Mouse (Mus musculus): ENCODE data around the gene Aox2. TPM values are rescaled to one million over a fixed set of nuclear protein-coding genes. Genes with fewer than 3 reads are reported as not detected.

Gene Aox2
- total RNA-seq, 1 experiment: 0.04 TPM

- Histone ChIP-seq H3K9me3 (ENCODE audit: control insufficient read depth, insufficient read depth, low read depth, low read length) (no peaks in the 10 kb centered on the region), H3K9ac (ENCODE audit: insufficient read depth, low read depth, low read length, poor library complexity, severe bottlenecking) (no peak overlapping the region), H3K4me1 (ENCODE audit: control insufficient read depth in 2 of 2, insufficient read depth in 2 of 2, low read length in 2 of 2, poor library complexity in 1 of 2) (peaks cover 0 to 5% of the 10 kb centered on the region in 2 experiments; a peak in 1 of 4 replicates), H3K4me3 (ENCODE audit: insufficient read depth in 1 of 2, low read depth in 1 of 2, low read length in 2 of 2, poor library complexity in 1 of 2, severe bottlenecking in 1 of 2) (no peak overlapping the region), H3K36me3 (ENCODE audit: control insufficient read depth, insufficient read depth, low read length, poor library complexity, severe bottlenecking) (no peaks in the 10 kb centered on the region), H3K27ac (ENCODE audit: insufficient read depth, low read depth, low read length, poor library complexity, severe bottlenecking) (no peak overlapping the region)
- TF ChIP-seq ZC3H11A (IDR thresholded peaks at IDR 0.05; ENCODE audit: borderline replicate concordance, low read depth, low read length) (no peak), HCFC1 (IDR thresholded peaks at IDR 0.05; ENCODE audit: borderline replicate concordance, insufficient read depth, low read length) (no peak), CHD2 (IDR thresholded peaks at IDR 0.05; ENCODE audit: low read depth, low read length) (no peak), MAFK (IDR thresholded peaks at IDR 0.05; ENCODE audit: insufficient read depth, low read depth, low read length) (no peak), ZNF384 (IDR thresholded peaks at IDR 0.05; ENCODE audit: low read depth, low read length) (no peak)
- in situ Hi-C loops (cut with MboI; ENCODE audit: low sequenced_read_pairs in 2 of 2, unreplicated experiment in 2 of 2): no loop called here
- no peak for DNase-seq (ENCODE audit: low read depth, low spot score)
These were observed 30.5 kb downstream of the Aox2 start for GRCm38 (mm10) chr1:58308594-58308993.

- Histone ChIP-seq H3K9me3 (ENCODE audit: control insufficient read depth, insufficient read depth, low read depth, low read length) (no peaks in the 10 kb centered on the region), H3K9ac (ENCODE audit: insufficient read depth, low read depth, low read length, poor library complexity, severe bottlenecking) (no peak overlapping the region), H3K36me3 (ENCODE audit: control insufficient read depth, insufficient read depth, low read length, poor library complexity, severe bottlenecking) (no peaks in the 10 kb centered on the region), H3K27ac (ENCODE audit: insufficient read depth, low read depth, low read length, poor library complexity, severe bottlenecking) (no peak overlapping the region), H3K4me3 (ENCODE audit: insufficient read depth in 1 of 2, low read depth in 1 of 2, low read length in 2 of 2, poor library complexity in 1 of 2, severe bottlenecking in 1 of 2) (no peak overlapping the region), H3K4me1 (ENCODE audit: control insufficient read depth in 2 of 2, insufficient read depth in 2 of 2, low read length in 2 of 2, poor library complexity in 1 of 2) (no peaks in the 10 kb centered on the region)
- DNase-seq (ENCODE audit: low read depth, low spot score): no peak
- in situ Hi-C loops (cut with MboI; ENCODE audit: low sequenced_read_pairs in 2 of 2, unreplicated experiment in 2 of 2): no loop called here
- TF ChIP-seq ZC3H11A (IDR thresholded peaks at IDR 0.05; ENCODE audit: borderline replicate concordance, low read depth, low read length): no peak
These were observed 31.7 kb downstream of the Aox2 start for GRCm38 (mm10) chr1:58309853-58310252.

DNA sequence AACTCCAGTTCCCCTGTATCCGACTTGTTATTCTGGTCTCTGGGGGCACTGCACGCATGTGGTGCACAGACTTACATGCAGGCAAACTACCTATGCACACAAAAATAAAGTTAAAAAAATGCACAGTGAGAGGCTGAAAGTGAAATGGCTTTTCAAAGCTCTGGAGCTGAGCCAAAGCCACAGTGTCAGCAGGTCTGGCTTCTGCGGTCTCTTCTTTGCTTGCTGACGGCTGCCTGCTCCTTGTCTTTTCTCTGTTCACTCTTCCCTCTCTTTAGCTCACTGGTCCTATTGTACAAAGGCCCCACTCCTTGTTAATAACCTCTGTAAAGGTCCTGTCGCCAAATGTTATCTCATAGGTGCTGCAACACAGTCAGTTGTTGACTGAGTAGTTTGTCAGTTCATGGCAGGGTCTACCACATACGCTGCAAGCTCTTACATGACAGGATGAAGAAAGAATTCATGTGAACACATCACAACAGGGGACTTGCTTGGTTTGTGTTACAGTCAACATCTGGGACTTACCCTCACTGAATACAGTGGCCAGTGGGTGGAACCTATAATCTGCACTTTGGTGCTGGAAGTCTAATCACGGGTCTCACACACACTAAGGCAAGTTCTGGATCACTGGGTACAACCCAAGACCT, 33.2 kb downstream of the Aox2 start:
- Histone ChIP-seq H3K9ac (ENCODE audit: insufficient read depth, low read depth, low read length, poor library complexity, severe bottlenecking) (no peak overlapping the region), H3K36me3 (ENCODE audit: control insufficient read depth, insufficient read depth, low read length, poor library complexity, severe bottlenecking) (no peaks in the 10 kb centered on the region), H3K27ac (ENCODE audit: insufficient read depth, low read depth, low read length, poor library complexity, severe bottlenecking) (no peak overlapping the region), H3K4me3 (ENCODE audit: insufficient read depth in 1 of 2, low read depth in 1 of 2, low read length in 2 of 2, poor library complexity in 1 of 2, severe bottlenecking in 1 of 2) (no peak overlapping the region), H3K9me3 (ENCODE audit: control insufficient read depth, insufficient read depth, low read depth, low read length) (no peaks in the 10 kb centered on the region), H3K4me1 (ENCODE audit: control insufficient read depth in 2 of 2, insufficient read depth in 2 of 2, low read length in 2 of 2, poor library complexity in 1 of 2) (no peaks in the 10 kb centered on the region)
- no peak for DNase-seq (ENCODE audit: low read depth, low spot score)
- in situ Hi-C loops (cut with MboI; ENCODE audit: low sequenced_read_pairs in 2 of 2, unreplicated experiment in 2 of 2): no loop called here
- no peak for TF ChIP-seq MAFK (IDR thresholded peaks at IDR 0.05; ENCODE audit: insufficient read depth, low read depth, low read length)
- no peak for TF ChIP-seq ZC3H11A (IDR thresholded peaks at IDR 0.05; ENCODE audit: borderline replicate concordance, low read depth, low read length)
- TF ChIP-seq HCFC1 (IDR thresholded peaks at IDR 0.05; ENCODE audit: borderline replicate concordance, insufficient read depth, low read length): no peak
- no peak for TF ChIP-seq CHD2 (IDR thresholded peaks at IDR 0.05; ENCODE audit: low read depth, low read length)
- TF ChIP-seq ZNF384 (IDR thresholded peaks at IDR 0.05; ENCODE audit: low read depth, low read length): no peak

- TF ChIP-seq MAFK (IDR thresholded peaks at IDR 0.05; ENCODE audit: insufficient read depth, low read depth, low read length) (no peak), ZC3H11A (IDR thresholded peaks at IDR 0.05; ENCODE audit: borderline replicate concordance, low read depth, low read length) (no peak)
- no peak for DNase-seq (ENCODE audit: low read depth, low spot score)
- Histone ChIP-seq H3K36me3 (ENCODE audit: control insufficient read depth, insufficient read depth, low read length, poor library complexity, severe bottlenecking) (no peaks in the 10 kb centered on the region), H3K9me3 (ENCODE audit: control insufficient read depth, insufficient read depth, low read depth, low read length) (no peaks in the 10 kb centered on the region), H3K4me1 (ENCODE audit: control insufficient read depth in 2 of 2, insufficient read depth in 2 of 2, low read length in 2 of 2, poor library complexity in 1 of 2) (no peaks in the 10 kb centered on the region), H3K27ac (ENCODE audit: insufficient read depth, low read depth, low read length, poor library complexity, severe bottlenecking) (no peak overlapping the region), H3K4me3 (ENCODE audit: insufficient read depth in 1 of 2, low read depth in 1 of 2, low read length in 2 of 2, poor library complexity in 1 of 2, severe bottlenecking in 1 of 2) (no peak overlapping the region), H3K9ac (ENCODE audit: insufficient read depth, low read depth, low read length, poor library complexity, severe bottlenecking) (no peak overlapping the region)
- in situ Hi-C loops (cut with MboI; ENCODE audit: low sequenced_read_pairs in 2 of 2, unreplicated experiment in 2 of 2): no loop called here
These were observed 35.0 kb downstream of the Aox2 start for GRCm38 (mm10) chr1:58313173-58313572.

- Histone ChIP-seq H3K4me1 (ENCODE audit: control insufficient read depth in 2 of 2, insufficient read depth in 2 of 2, low read length in 2 of 2, poor library complexity in 1 of 2) (no peaks in the 10 kb centered on the region), H3K27ac (ENCODE audit: insufficient read depth, low read depth, low read length, poor library complexity, severe bottlenecking) (no peak overlapping the region), H3K9me3 (ENCODE audit: control insufficient read depth, insufficient read depth, low read depth, low read length) (no peaks in the 10 kb centered on the region), H3K36me3 (ENCODE audit: control insufficient read depth, insufficient read depth, low read length, poor library complexity, severe bottlenecking) (no peaks in the 10 kb centered on the region), H3K9ac (ENCODE audit: insufficient read depth, low read depth, low read length, poor library complexity, severe bottlenecking) (no peak overlapping the region), H3K4me3 (ENCODE audit: insufficient read depth in 1 of 2, low read depth in 1 of 2, low read length in 2 of 2, poor library complexity in 1 of 2, severe bottlenecking in 1 of 2) (no peak overlapping the region)
- in situ Hi-C loops (cut with MboI; ENCODE audit: low sequenced_read_pairs in 2 of 2, unreplicated experiment in 2 of 2): no loop called here
- DNase-seq (ENCODE audit: low read depth, low spot score): no peak
- no peak for TF ChIP-seq CHD2 (IDR thresholded peaks at IDR 0.05; ENCODE audit: low read depth, low read length)
- no peak for TF ChIP-seq HCFC1 (IDR thresholded peaks at IDR 0.05; ENCODE audit: borderline replicate concordance, insufficient read depth, low read length)
- TF ChIP-seq MAFK (IDR thresholded peaks at IDR 0.05; ENCODE audit: insufficient read depth, low read depth, low read length): no peak
- TF ChIP-seq ZNF384 (IDR thresholded peaks at IDR 0.05; ENCODE audit: low read depth, low read length): no peak
- TF ChIP-seq ZC3H11A (IDR thresholded peaks at IDR 0.05; ENCODE audit: borderline replicate concordance, low read depth, low read length): no peak
These were observed 37.4 kb downstream of the Aox2 start for GRCm38 (mm10) chr1:58315532-58315931.
